Mouse (Mus musculus) liver, embryonic 11.5 days (tissue): ENCODE data around the gene Mbd5. TPM values are rescaled to one million over a fixed set of nuclear protein-coding genes. Genes with fewer than 3 reads are reported as not detected.
A peak's percentile ranks its signal among the peaks of the same experiment; 100 is the strongest.

Source experiments
- ATAC-seq: fragments of 200-750 bp; cut with Nextera tagmentation; replicated peaks from 2 replicates; pipeline ENCODE4 v1.8.0; 2017; ENCODE audit warnings: moderate number of reproducible peaks, mild to moderate bottlenecking, moderate TSS enrichment, moderate library complexity; ENCODE audit not compliant: low FRiP score
- DNase-seq: peaks from one replicate; pipeline ENCODE4 v3.0.0-alpha.2; 2017; ENCODE audit warnings: low spot score
- H3K27ac ChIP-seq: fragments of 300-500 bp; sonication (generic); 2 replicates; pipeline ENCODE4 v1.5.1; 2014; ENCODE audit warnings: mild to moderate bottlenecking, low read depth, low read length, control low read depth
- H3K27me3 ChIP-seq: fragments of 300-500 bp; sonication (generic); replicated peaks from 2 replicates; pipeline ENCODE4 v1.6.1; 2014; ENCODE audit warnings: low read length, mixed read lengths; ENCODE audit not compliant: control insufficient read depth, insufficient read depth
- H3K36me3 ChIP-seq: fragments of 300-500 bp; sonication (generic); 2 replicates; pipeline ENCODE4 v1.6.1; 2014; ENCODE audit warnings: mild to moderate bottlenecking, low read length, moderate library complexity, mixed read lengths; ENCODE audit not compliant: control insufficient read depth, insufficient read depth
- H3K4me1 ChIP-seq: fragments of 300-500 bp; sonication (generic); replicated peaks from 2 replicates; pipeline ENCODE4 v1.6.1; 2014; ENCODE audit warnings: low read length, mixed read lengths; ENCODE audit not compliant: control insufficient read depth, insufficient read depth
- H3K4me2 ChIP-seq: fragments of 300-500 bp; sonication (generic); 2 replicates; pipeline ENCODE4 v1.6.1; 2014; ENCODE audit warnings: mild to moderate bottlenecking, control low read depth, moderate library complexity
- H3K4me3 ChIP-seq: fragments of 300-500 bp; sonication (generic); 2 replicates; pipeline ENCODE4 v1.5.1; 2014; ENCODE audit warnings: low read depth, low read length, control low read depth
- H3K9ac ChIP-seq: fragments of 300-500 bp; sonication (generic); 2 replicates; pipeline ENCODE4 v1.6.1; 2014; ENCODE audit warnings: low read depth, low read length, control low read depth
- H3K9me3 ChIP-seq: fragments of 300-500 bp; sonication (generic); 2 replicates; pipeline ENCODE4 v1.6.1; 2016; ENCODE audit warnings: low read length, inconsistent platforms, mixed read lengths; ENCODE audit not compliant: control insufficient read depth
- WGBS: fragments of 180-500 bp; shearing (Covaris S2); extraction: QIAGEN DNeasy Blood & Tissue Kit; methylation state at CpG from one replicate; pipeline ENCODE4 v1.1.7; 2014; 5-methylcytosine and 5-hydroxymethylcytosine counted together
- polyA plus RNA-seq: library from polyadenylated mRNA; unstranded; fragments of >200 nt; fragmentation: Nextera tagmentation; extraction: Ambion mirVana; gene quantifications from 2 replicates; pipeline ENCODE4 v1.2.1, GENCODE M21; 2014

Gene Mbd5
- polyA plus RNA-seq, 1 experiment from 2014 or later, result 17.7 TPM

DNA sequence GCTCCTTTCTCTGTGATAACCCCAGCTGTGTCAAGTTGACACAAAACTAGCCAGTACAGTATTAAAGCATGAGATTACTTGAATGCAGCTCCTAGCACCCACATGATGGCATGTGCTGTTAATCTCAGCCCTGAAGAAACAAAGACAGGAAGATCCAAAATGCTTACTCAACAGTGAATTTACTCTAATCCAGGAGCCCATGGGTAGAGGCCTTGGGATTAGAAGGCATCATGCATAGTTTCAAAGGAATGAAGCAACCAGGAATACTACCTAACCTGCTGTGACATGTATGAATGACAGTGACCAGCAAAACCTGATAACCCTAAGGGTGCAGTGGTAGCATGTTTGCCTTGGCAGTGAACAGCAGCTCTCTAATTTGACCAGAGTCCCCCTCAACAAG lies 159.6 kb downstream of the Mbd5 start:
- H3K4me3 ChIP-seq, result no peak overlapping the region
- no peak for DNase-seq
- no peak overlapping the region for H3K4me2 ChIP-seq
- no peaks in the 10 kb centered on the region for H3K27me3 ChIP-seq
- H3K9me3 ChIP-seq, result no peaks in the 10 kb centered on the region
- H3K36me3 ChIP-seq, result no peaks in the 10 kb centered on the region
- no peak for ATAC-seq
- no peaks in the 10 kb centered on the region for H3K4me1 ChIP-seq
- no peak overlapping the region for H3K27ac ChIP-seq
- H3K9ac ChIP-seq, result no peak overlapping the region

DNA sequence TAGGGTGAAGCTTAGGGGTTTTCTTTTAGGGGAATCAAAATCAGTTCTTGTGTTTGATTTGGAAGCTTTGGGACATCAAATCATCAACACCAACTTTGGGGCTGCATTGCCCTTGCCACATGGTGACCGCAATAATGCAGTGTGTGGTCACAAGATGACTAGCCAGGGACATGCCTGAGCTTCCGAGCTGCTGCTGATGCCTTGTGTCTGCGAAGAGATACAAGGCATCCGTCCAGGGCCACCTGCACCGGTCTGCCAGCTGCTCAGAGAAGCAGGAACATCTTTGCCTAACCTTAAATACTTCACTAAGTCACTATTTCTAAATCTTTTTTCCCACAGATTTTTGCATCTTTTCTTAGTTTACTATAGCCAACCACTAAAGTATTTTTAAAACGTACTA lies 170.6 kb downstream of the Mbd5 start:
- no peak for ATAC-seq
- 88% methylated on average over 6 of the region's 6 CpGs for WGBS

DNA sequence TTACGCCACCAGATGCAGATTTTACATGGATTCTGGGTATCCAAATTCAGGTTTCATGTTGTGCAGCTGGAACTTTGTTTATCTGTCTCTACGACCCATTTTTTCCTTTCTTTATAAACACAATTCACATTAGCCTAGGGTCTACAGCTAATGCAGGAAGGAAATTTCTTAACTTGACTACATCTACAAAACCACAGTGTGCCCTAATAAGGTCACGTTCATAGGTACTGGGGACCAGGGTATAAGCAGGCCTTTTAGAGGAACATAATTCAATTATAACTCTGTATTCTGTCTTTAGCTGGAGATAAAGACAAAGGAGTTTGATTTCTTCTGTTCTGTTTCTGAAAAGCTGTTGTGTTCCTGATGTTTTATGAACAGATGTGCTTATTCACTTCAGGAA lies 172.3 kb downstream of the Mbd5 start:
- H3K4me2 ChIP-seq, result no peak overlapping the region
- no peaks in the 10 kb centered on the region for H3K27me3 ChIP-seq
- ATAC-seq (no peak), DNase-seq (no peak)
- WGBS, result 75% methylated on average over 3 of the region's 3 CpGs
- H3K9me3 ChIP-seq, result no peaks in the 10 kb centered on the region
- H3K36me3 ChIP-seq, result no peaks in the 10 kb centered on the region
- H3K4me1 ChIP-seq, result no peaks in the 10 kb centered on the region
- no peak overlapping the region for H3K4me3 ChIP-seq
- H3K9ac ChIP-seq, result no peak overlapping the region
- H3K27ac ChIP-seq, result no peak overlapping the region

More for the DNA sequence above, 170.6 kb downstream of the Mbd5 start:
- H3K4me2 ChIP-seq, result no peak overlapping the region
- no peaks in the 10 kb centered on the region for H3K27me3 ChIP-seq
- H3K4me3 ChIP-seq, result no peak overlapping the region
- no peak for DNase-seq
- H3K9me3 ChIP-seq, result no peaks in the 10 kb centered on the region
- no peaks in the 10 kb centered on the region for H3K36me3 ChIP-seq
- no peaks in the 10 kb centered on the region for H3K4me1 ChIP-seq
- no peak overlapping the region for H3K27ac ChIP-seq
- no peak overlapping the region for H3K9ac ChIP-seq

DNA sequence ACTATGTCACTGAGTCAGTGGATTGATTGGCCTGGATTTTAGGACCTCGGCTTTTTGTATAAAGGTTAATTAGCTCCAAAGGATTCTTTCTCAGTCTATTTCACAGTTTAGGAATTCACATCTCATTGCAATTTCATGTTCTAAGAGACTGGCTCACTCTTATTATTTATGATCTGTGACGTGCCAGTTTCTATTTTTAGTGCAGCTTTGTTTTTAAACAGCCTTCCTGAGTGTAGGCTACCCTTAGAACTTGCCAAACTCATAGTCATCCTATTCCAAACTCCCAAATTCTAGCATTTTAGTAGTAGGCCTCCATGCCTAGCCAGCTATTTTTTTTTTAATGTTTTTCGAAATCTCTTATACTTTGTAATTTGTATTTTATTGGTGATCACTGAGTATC lies 192.9 kb downstream of the Mbd5 start:
- Histone ChIP-seq H3K27me3 (no peaks in the 10 kb centered on the region), H3K4me3 (no peak overlapping the region), H3K36me3 (no peaks in the 10 kb centered on the region), H3K27ac (no peak overlapping the region), H3K4me2 (no peak overlapping the region), H3K9ac (no peak overlapping the region), H3K9me3 (no peaks in the 10 kb centered on the region), H3K4me1 (no peaks in the 10 kb centered on the region)
- ATAC-seq (no peak), DNase-seq (no peak)
- WGBS, result 80% methylated on average over 3 of the region's 3 CpGs

DNA sequence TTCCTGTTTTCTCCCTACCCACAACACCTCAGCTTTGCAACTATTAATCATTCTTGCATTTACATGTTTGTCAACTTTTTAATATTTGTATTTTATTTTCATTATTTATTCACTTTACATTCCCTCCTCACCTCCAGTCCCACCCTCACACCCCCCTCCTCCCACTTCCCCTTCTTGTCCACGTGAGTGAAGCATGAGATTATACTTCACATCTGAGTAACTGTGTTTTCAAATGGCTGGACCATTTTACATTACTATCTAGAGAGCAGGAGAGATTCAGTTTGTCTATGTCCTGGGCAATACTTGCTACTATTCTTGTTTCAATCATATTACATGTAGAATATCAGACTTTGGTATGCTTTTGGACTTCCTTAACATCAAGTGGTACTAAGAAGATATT lies 204.3 kb downstream of the Mbd5 start:
- Histone ChIP-seq H3K36me3 (no peaks in the 10 kb centered on the region), H3K9me3 (no peaks in the 10 kb centered on the region), H3K27me3 (no peaks in the 10 kb centered on the region), H3K4me2 (no peak overlapping the region), H3K27ac (no peak overlapping the region), H3K4me1 (no peaks in the 10 kb centered on the region), H3K4me3 (no peak overlapping the region), H3K9ac (no peak overlapping the region)
- WGBS, result 55% methylated on average over 1 of the region's 1 CpGs
- no peak for DNase-seq
- ATAC-seq, result no peak

DNA sequence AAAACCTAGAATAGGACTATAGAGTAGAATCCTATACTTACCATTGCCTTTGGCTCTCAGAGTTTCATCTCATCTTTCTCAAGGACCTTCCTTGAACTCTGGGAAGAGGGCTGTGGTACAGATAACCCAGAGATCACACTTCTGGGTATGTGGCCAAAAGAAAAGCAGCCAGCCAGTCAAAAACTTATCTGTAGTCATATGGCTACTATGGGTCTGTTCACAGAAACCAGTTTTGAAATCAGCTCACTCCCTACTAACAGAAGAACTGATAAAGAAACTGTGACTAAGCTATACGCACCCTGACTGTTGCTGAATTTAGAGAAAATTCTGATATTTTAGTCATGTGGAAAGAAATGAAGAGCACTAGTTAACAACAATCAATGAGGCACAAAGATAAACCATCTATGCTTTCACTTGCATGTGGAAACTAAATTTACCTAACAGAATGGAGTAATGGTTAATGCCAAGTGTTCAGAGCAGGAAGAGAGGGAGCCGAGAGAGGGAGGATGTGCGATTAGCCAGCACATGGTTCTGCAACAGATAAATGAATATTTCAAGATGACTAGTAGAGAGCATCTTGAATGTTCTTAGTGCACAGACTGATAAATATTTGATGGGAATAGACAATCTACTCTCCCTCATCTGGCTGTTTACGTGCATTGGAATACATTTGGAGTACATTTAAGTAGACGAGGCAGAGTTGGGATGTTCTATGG lies 211.1 kb downstream of the Mbd5 start:
- peak; percentile 81 for ATAC-seq
- H3K27ac ChIP-seq, result no peak overlapping the region
- no peak overlapping the region for H3K4me3 ChIP-seq
- H3K27me3 ChIP-seq, result no peaks in the 10 kb centered on the region
- 71% methylated on average over 5 of the region's 5 CpGs for WGBS
- DNase-seq, result no peak
- peaks cover 2% of the 10 kb centered on the region; the same call in 1 of the 2 replicates for H3K36me3 ChIP-seq
- no peaks in the 10 kb centered on the region for H3K4me1 ChIP-seq
- H3K4me2 ChIP-seq, result no peak overlapping the region; the same call in 1 of the 2 replicates
- no peaks in the 10 kb centered on the region for H3K9me3 ChIP-seq
- H3K9ac ChIP-seq, result no peak overlapping the region

DNA sequence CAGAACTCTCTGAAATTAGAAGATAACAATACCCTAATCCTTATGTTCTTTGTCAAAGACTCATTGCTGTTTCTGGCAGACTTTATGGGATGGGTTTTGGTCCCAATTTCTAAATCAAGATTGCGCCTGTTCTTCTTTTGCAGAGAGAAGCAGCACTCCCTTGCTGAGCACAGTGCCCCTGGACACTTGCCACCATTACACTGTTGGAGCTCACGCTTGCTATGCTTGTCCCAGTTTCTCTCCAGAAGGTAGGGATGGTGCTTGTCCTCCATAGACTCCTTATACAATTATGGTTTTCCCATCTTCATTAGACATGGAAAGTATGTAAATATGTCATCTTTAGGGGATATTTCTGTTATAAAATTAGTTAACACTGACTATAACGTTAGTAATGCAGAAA lies 220.5 kb downstream of the Mbd5 start:
- no peak overlapping the region for H3K9ac ChIP-seq
- 91% methylated on average over 3 of the region's 3 CpGs for WGBS
- ATAC-seq, result no peak

DNA sequence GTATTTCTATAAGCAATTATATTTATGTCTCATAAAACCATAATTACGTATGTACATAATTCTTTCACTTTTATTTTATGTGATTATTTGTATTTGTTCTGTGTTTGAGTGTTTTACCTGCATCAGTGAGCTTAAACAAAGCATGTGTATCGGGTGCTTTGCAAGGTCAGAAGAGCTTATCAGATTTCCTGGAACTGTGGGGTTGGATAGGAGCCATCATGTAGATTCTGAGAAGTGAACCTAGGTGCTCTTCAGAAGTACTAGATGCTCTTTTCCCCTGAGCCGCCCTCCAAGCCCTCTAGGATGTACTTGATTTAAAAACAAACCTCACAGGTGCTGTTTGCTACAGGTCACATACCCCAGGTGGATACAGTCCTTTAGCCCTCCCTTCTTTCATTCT lies 227.7 kb downstream of the Mbd5 start:
- H3K9ac ChIP-seq, result no peak overlapping the region
- ATAC-seq, result no peak
- no peak overlapping the region for H3K4me3 ChIP-seq
- H3K4me2 ChIP-seq, result no peak overlapping the region
- WGBS, result 83% methylated on average over 3 of the region's 3 CpGs
- no peaks in the 10 kb centered on the region for H3K4me1 ChIP-seq
- no peak for DNase-seq
- H3K27ac ChIP-seq, result no peak overlapping the region
- no peaks in the 10 kb centered on the region for H3K9me3 ChIP-seq
- H3K36me3 ChIP-seq, result no peaks in the 10 kb centered on the region
- no peaks in the 10 kb centered on the region for H3K27me3 ChIP-seq

More for the DNA sequence above, 220.5 kb downstream of the Mbd5 start:
- Histone ChIP-seq H3K9me3 (no peaks in the 10 kb centered on the region), H3K27me3 (no peaks in the 10 kb centered on the region), H3K4me2 (no peak overlapping the region), H3K36me3 (peaks cover 2% of the 10 kb centered on the region; the same call in 1 of the 2 replicates), H3K4me1 (no peaks in the 10 kb centered on the region), H3K4me3 (no peak overlapping the region), H3K27ac (no peak overlapping the region)
- DNase-seq, result no peak

DNA sequence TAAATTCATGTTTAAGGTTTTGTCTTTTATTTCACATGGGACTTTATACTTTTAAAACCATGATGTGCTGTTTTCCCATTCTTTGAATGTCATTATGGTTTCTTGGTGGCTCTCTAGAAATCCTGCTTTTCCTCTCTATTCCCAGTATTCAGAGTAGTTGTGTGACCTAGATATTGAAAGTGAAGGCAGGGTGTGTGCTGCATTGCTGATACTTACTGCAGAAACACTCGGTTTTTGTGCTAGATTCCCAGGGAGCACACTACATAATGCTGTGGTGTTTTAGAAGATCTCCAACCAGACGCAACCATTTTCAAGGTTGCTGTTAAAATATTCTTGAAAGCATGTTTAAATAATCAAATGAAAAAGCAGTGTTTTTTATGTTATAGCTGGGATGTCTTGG lies 241.7 kb downstream of the Mbd5 start:
- no peak overlapping the region for H3K4me2 ChIP-seq
- H3K27me3 ChIP-seq, result no peaks in the 10 kb centered on the region
- H3K9ac ChIP-seq, result no peak overlapping the region
- H3K4me3 ChIP-seq, result no peak overlapping the region
- H3K9me3 ChIP-seq, result no peaks in the 10 kb centered on the region
- H3K4me1 ChIP-seq, result no peaks in the 10 kb centered on the region
- DNase-seq (no peak), ATAC-seq (no peak)
- no peak overlapping the region for H3K27ac ChIP-seq
- no peaks in the 10 kb centered on the region for H3K36me3 ChIP-seq
- 75% methylated on average over 2 of the region's 2 CpGs for WGBS
